Mouse (Mus musculus) frontal cortex, postnatal 25 days (tissue): ENCODE results near the gene Ern1.
"Not testable (repeated sequence)": the region's sequence is repeated elsewhere in the genome, so short reads cannot be mapped to it uniquely, and the experiment has no call there.

Experiments used
- DNase-seq, 2 experiments: peaks; one replicate each; pipeline ENCODE4 v3.0.0; 2022; ENCODE audit warnings: low spot score in 2 of 2

Ern1 gene

DNA sequence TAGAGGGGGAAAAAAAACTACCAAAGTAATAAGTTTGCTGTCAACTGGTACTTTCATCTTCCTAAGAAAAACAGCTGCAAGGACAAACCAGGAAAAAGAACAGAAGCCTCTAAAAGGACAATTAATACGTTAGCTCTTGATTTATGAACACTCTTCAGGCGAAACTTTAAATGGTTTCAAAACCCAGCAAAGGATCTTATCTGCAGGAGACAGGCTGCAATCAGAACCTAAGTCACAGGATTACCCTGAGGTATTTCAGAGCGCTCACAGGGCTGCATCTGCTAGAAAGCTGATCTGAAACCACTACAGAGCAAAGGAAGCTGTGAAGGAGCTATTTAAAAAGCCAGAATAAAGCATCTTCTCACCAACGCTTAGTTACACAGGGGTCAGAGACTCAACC is 6.0 kb downstream of the Ern1 start:
- DNase-seq = no peak

- DNase-seq = no peak
Measured at GRCm38 (mm10) chr11:106480530-106480885, 7.1 kb downstream of the Ern1 start.

DNA sequence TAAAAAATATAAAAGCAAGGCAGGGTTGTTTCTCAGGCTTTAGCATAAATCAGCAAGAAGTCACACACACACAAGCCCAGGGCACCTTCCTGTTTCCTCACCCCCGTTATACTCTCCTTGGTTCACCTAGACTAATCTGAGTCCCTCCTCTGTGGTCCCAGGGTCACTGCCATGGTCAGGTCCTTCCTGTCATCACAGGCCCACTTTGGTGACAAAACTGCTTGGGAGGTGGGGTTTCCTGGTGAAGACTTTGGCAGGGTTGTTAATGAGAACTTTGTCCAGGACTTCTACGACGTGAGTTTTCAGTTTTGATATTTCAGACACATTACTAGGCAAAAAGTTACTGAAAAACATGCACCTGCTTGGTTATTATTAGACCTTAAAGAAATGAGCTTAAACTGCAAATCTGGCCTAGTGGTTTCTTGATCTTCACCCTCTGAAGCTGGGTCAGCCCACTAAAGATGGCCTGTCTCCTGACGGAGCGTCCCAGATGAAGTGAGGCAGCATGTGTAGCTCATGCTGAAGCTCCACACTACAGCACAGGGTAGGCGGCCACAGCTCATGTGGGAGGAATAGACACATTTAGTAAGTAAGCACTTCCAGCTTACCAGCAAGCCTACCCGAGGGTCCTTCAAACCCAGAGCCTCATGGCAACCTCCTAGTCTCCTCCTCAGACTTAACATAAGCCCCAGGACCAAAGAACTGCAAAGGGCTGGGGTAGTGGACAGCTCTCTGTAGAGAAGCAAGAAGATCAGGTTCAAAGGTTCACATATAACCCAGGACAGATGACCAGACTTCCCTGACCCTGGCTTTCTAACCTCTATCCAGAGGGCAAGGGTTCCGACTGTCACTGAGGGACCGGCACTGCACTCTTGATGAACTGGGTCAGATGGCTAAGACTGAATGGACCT is 7.8 kb downstream of the Ern1 start:
- DNase-seq = no peak

- DNase-seq = no peak
Measured at GRCm38 (mm10) chr11:106478745-106479144, 8.9 kb downstream of the Ern1 start.

DNA sequence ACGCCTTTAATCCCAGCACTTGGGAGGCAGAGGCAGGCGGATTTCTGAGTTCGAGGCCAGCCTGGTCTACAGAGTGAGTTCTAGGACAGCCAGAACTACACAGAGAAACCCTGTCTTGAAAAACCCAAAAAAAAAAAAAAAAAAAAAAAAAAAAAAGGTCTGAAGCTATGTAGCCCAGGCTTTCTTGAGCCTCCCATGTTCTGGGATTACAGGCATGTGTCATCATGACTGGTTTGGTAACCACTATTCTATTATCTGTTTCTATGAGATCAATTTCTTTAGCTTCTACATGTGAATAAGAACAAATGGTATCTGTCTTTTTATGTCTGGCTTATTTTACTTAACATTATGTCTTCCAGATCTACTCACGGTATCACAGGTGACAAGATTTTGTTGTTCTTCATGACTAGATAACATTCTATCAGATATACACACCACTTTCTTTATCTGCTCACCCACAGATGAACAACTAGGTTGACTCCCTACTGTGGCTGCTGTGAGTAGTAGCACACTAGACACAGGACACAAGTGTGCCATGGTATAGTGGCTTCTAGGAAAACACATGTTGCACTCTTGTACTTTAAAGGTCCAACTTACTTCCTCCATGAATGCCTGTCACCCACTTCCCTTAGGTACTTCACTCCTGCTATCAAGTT is 10.0 kb downstream of the Ern1 start:
- no peak for DNase-seq

DNA sequence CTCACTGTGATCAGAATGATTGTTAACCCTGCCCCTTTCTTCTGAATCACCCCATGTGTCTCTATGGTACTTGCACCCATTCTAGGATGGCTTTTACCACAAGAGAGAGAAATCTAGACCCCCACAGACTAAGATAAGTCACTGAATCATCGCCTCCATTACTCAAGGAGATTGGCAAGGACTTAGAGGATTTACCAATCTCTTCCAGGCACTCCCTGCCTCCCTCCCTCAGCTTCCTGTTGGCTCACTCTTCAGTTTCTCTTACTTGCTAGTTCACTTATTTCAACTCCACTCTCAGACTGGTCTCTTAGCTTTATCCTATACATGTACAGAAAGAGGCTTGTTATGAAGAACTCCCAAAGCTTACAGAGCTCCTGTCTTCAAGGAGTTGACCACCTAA is 12.3 kb downstream of the Ern1 start:
- no peak for DNase-seq

GRCm38 (mm10) chr11:106471629-106472028 is 16.0 kb downstream of the Ern1 start:
- DNase-seq = no peak

- DNase-seq = no peak
Measured at GRCm38 (mm10) chr11:106468509-106468908, 19.1 kb downstream of the Ern1 start.

DNA sequence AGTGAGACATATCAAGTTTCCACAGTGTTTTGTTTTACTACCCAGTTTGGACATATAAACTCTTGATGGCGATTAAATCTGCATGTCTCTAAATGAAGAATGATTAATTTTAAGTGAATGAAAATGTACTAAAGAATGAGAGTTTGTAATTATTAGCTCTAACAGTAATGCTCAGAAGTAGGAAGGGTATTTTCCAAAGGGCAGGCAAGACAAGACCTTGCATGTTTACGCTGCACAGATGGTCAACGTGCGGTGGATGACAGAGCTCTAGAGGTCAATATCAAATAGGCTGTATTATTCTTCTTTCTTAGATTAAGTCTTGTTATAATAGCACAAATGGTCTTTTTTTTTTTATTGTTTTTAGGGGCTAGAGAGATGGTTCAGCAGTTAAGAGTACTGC is 21.7 kb downstream of the Ern1 start:
- no peak for DNase-seq

- no peak for DNase-seq
Measured at GRCm38 (mm10) chr11:106465545-106465903, 22.1 kb downstream of the Ern1 start.

DNA sequence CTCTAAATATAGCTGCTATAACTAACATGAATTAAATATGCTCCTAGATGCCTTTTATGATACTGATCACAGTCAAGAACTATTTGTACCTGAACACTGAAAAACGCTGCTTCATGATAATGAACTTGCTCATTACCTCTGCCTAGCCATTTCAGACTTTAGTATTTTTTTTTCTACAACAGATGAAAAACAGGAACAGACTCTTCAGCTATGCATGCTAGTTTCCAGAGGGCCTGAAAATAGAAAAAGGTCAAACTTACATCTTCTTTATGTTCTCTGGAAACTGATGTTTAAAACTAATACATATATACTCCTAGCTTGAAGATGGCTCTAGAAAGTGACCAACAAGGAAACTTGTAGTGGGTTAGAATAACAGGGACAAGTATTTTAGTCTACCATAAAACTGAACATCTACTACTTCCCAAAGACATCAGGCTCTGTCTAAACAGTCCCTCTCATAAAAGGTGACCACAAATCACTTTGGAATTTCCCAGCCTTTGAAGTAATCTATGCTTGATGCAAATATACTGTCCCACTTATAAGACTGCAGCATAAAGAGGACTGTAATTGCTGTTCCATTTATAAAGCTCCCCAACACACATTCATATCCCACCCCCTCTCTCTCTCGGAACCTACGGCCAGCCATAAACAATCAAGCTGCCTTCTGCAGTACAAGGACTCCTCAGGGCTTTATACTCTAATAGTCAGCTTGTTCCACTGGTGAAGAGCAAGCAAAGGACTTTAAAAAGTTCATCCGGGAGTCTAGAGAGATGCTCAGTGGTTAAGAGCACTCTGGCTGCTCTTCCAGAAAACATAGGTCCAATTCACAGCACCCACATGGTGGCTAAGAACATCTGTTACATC is 22.7 kb downstream of the Ern1 start:
- no peak for DNase-seq

DNA sequence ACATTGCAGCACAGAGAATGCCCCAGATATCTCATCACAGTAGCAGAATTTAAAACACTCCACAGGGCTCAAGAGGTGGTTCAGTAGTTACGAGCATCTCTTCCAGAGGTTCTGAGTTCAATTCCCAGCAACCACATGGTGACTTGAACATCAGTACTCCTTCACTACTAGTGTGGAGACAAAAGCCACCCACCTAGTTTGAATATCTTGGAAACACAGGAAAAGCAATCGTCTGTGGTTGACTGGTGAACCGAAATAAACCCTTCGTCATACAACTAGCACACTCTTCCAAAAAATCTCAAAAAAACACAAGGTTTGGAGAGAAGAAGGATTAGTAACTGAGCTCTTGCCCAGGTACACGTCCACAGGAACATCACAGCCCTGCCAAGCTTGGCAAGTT is 23.8 kb downstream of the Ern1 start:
- DNase-seq = no peak

DNA sequence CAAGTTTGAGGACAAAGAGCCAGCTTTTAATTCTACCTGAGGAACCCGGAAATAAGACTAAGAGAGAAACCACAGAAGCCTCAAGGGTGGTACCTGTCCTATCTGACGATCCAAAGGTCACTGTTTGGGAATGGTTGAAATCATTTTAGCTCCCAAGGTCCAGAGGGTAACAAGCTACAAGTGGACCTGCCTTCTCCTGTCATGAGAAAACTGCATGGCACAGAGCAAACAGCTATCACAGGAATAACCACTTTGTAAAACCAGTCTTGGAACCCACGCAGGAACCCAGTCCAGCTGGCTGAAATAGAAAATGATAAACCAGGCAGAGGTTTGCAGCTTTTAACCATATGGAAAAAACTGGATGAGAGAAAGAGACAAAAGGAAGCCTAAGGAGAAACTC is 25.3 kb downstream of the Ern1 start:
- no peak for DNase-seq

DNA sequence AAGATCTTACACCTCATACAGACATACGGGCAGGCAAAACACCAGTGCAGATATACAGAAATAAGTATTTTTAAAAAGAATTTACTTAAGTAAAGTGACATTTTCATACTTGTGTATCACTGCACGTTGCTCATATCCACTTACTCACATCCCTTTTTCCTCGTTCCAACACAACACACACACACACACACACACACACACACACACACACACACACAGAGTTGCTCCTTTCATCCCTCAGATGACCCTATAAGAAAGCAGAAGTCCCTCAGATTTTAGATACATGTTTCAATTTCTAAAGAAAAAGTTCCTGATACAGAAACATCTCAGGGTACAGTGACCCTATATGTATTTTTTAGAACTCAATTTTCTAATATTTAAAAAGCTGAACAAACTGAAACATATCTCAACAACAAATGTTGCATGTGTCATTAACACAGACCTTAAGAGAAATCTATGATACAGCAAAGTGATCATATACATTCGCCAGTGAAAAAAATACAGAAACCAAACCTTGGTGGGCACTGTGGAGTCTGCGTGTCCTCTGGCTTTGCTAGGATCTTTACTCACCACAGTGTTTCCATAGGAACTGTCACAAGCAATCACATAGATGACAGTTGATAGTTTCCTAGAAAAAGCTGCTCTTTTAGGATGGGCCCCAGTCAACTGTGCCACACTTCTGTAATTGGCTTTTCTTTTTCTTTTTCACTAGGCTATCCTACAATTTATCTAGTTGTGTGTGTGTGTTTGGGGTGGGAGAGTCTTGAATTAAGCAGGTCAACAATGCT is 26.3 kb downstream of the Ern1 start:
- DNase-seq = no peak

DNA sequence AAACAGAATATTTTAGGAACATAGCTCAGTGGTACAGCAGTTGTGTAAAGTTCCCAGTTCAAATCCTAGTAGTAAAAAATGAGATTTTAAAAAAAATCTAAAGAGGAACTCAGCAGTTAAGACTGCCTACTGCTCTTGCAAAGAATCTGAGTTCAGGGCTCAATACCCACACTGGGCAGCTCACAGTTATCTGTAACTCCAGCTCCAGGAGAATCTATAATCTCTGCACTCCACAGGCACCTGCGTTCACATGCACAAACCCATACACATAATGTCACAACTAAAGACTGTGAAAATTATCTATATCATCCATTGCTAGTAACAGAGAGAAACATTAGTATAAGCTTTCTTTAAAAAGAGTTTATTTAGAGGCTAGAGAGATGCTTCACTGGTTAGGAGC is 27.0 kb downstream of the Ern1 start:
- no peak for DNase-seq

- no peak for DNase-seq
Measured at GRCm38 (mm10) chr11:106458540-106458939, 29.1 kb downstream of the Ern1 start.

GRCm38 (mm10) chr11:106443646-106444045 is 44.0 kb downstream of the Ern1 start:
- no peak for DNase-seq

DNA sequence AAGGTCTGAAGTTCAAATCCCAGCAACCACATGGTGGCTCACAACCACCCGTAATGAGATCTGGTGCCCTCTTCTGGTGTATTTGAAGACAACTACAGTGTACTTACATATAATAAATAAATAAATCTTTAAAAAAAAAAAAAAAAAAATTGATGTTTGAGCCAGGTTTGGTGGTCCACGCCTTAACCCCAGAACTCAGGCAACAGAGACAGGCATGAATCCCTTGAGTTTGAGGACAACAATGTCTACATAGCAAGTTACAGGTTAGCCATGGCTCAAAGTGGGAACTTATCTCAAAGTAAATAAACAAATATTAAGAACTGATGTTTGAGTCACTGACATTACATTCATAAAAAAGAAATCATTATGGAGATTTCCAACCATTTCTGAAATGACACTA is 45.1 kb downstream of the Ern1 start:
- DNase-seq = not testable (repeated sequence)

DNA sequence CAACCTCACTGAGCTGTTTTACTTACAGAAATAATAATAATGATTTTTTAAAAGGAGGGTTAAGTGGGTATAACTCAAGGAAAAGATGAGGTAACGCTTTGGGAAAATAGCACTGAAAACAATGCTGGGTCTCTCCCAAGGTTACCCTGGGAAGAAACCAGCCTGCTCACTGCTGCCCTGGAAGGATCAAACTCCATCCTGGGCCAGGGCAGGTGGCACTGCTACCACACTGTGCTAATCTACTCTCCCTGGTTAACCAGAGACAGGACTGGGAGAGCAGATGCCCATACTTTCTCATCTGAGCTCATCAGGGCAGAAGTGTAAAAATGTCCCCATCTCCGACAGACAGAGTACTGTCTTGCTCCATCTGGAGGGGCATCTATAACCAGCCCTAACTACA is 47.3 kb downstream of the Ern1 start:
- no peak for DNase-seq

GRCm38 (mm10) chr11:106439355-106439754 is 48.3 kb downstream of the Ern1 start:
- no peak for DNase-seq

DNA sequence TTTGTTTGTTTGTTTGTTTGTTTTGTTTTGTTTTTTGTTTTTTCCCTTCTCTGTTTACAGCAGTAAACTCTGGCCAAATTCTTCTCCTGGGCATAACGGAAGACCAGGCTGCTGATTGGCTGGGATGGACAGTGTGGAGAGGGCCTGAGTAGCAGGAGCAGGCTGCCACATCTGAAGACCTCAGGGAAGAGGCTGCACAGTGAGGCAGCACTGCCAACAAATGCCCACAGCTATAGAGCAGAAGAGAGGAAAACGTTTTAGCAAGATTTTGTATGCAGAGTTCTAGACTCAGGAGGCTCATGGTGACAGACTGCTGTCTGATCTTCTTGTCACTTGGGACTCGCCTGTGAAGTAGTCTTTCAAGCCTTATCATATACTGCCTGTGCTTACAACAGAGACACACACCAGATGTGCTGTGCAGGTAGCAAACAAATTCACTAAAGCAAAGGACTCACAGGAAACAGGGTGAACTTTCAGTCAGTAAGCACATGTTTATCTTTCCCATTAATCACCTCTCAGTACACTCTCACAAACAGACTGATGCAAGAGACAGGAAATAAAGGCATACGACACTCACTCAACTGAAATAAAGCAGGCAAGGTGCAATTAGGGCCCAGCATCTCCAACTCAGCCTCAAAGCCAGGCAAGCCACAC is 49.0 kb downstream of the Ern1 start:
- DNase-seq = no peak
